Mouse (Mus musculus) liver, adult 2 months (tissue): ENCODE data around the gene Pcf11. TPM values are rescaled to one million over a fixed set of nuclear protein-coding genes. Genes with fewer than 3 reads are reported as not detected.

Experiments
- DNase-seq: peaks from one replicate; pipeline ENCODE4 v3.0.0-alpha.2; 2011; ENCODE audit warnings: low read depth, low spot score; ENCODE audit errors: extremely low read depth
- H3K27ac ChIP-seq: fragments of 200-500 bp; replicated peaks from 2 replicates; pipeline ENCODE4 v1.5.1; 2012; ENCODE audit warnings: low read depth, mild to moderate bottlenecking, control low read depth, inconsistent platforms, low read length; ENCODE audit not compliant: insufficient read depth
- H3K27me3 ChIP-seq: fragments of 200-500 bp; 2 replicates; pipeline ENCODE4 v1.6.1; 2012; ENCODE audit warnings: mild to moderate bottlenecking, moderate library complexity, low read length, inconsistent platforms; ENCODE audit not compliant: control insufficient read depth, insufficient read depth
- H3K36me3 ChIP-seq: fragments of 200-500 bp; 2 replicates; pipeline ENCODE4 v1.6.1; 2012; ENCODE audit warnings: low read length, inconsistent platforms; ENCODE audit not compliant: control insufficient read depth, insufficient read depth
- H3K4me1 ChIP-seq: fragments of 200-500 bp; 2 replicates; pipeline ENCODE4 v1.6.1; 2011; ENCODE audit warnings: low read length; ENCODE audit not compliant: control insufficient read depth, insufficient read depth
- H3K4me3 ChIP-seq: fragments of 200-500 bp; 2 replicates; pipeline ENCODE4 v1.5.1; 2011; ENCODE audit warnings: low read depth, mild to moderate bottlenecking, control low read depth, low read length, moderate library complexity; ENCODE audit not compliant: insufficient read depth
- H3K79me2 ChIP-seq: fragments of 200-500 bp; 2 replicates; pipeline ENCODE4 v1.6.1; 2012; ENCODE audit warnings: inconsistent platforms, mild to moderate bottlenecking, low read length, moderate library complexity; ENCODE audit not compliant: control insufficient read depth, insufficient read depth
- H3K9ac ChIP-seq: fragments of 200-500 bp; 2 replicates; pipeline ENCODE4 v1.6.1; 2012; ENCODE audit warnings: low read depth, mild to moderate bottlenecking, control low read depth, inconsistent platforms, low read length
- CTCF ChIP-seq: fragments of 200-500 bp; IDR thresholded peaks from 2 replicates; pipeline ENCODE4 v1.5.1; 2011; ENCODE audit warnings: low read depth, low read length, control low read depth
- POLR2A ChIP-seq: fragments of 200-500 bp; IDR thresholded peaks from 2 replicates; pipeline ENCODE4 v1.6.1; 2011; ENCODE audit warnings: low read length, control low read depth; ENCODE audit not compliant: insufficient read depth; ENCODE audit errors: extremely low read depth
- WGBS: fragments of 180-500 bp; shearing (Covaris S2); methylation state at CpG from one replicate; pipeline ENCODE4 v1.1.7; 2018; 5-methylcytosine and 5-hydroxymethylcytosine counted together
- polyA plus RNA-seq: library from polyadenylated mRNA; depleted of rRNA; stranded (reverse); fragments of >200 nt; gene quantifications from 2 replicates; pipeline ENCODE4 v1.2.3, GENCODE M21; 2012
- total RNA-seq: library from RNA; depleted of rRNA; stranded (reverse); fragments of >200 nt; gene quantifications from 2 replicates; pipeline ENCODE4 v1.2.3, GENCODE M21; 2014

Pcf11 gene
- total and polyA plus RNA-seq, 2 experiments: 7.6 to 23.7 TPM

DNA sequence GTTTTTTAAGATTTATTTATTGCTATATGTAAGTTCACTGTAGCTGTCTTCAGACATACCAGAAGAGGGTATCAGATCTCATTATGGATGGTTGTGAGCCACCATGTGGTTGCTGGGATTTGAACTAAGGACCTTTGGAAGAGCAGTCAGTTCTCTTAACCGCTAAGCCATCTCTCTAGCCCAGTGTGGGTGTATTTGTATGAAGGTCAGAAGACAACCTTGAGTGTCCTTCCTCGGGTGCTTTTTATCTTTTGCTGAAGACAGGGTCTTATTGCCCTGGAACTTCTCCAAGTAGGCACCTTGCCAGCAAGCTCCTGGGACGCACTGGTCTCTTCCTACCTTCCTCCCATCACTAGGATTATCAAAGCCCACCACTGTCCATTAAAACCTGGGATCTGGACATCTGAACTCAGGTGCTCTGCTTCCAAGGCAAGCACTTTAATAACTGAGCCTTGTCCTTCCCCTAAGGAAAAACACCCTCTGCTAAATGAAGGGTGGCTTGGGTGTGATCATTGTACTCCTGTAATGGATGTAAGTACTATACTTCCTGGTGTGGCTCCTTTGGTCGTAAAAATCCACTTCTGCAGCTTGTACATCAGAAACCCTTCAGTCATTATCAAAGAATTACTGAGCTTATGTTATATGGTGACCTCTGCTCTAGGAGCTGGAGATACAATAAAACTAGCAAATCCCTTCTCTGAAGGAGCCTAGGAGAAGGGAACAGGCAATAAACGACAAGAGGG is 18.0 kb upstream of the Pcf11 start:
- TF ChIP-seq POLR2A: no peak
- no peak for TF ChIP-seq CTCF
- no peaks in the 10 kb centered on the region for H3K4me1 ChIP-seq
- no peaks in the 10 kb centered on the region for H3K79me2 ChIP-seq
- no peak overlapping the region for H3K9ac ChIP-seq
- no peaks in the 10 kb centered on the region for H3K27me3 ChIP-seq
- H3K4me3 ChIP-seq: no peak overlapping the region
- DNase-seq: no peak
- no peak overlapping the region for H3K27ac ChIP-seq
- no peaks in the 10 kb centered on the region for H3K36me3 ChIP-seq
- 79% methylated on average over 5 of the region's 5 CpGs for WGBS

DNA sequence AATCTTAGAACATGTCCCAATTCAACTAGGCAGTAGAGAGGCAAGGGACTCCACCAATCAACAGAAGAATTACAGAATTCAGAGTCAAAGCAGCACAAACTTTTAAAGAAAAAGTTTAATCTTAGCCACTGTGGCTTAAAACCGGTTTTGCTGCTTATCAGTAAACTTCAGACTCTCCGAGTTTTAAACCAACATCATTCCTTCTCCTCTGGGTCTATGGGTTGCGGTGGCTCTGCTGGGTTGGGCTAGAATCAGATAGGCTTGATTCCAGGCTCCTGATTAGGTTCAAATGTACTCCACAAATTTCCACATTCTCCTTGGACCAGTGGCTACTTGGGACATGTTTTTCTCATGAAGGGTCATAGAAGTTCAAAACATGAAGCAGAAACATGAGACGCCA is 7.6 kb upstream of the Pcf11 start:
- Histone ChIP-seq H3K79me2 (no peaks in the 10 kb centered on the region), H3K27ac (no peak overlapping the region), H3K36me3 (no peaks in the 10 kb centered on the region), H3K4me1 (no peaks in the 10 kb centered on the region), H3K9ac (no peak overlapping the region), H3K4me3 (no peak overlapping the region), H3K27me3 (no peaks in the 10 kb centered on the region)
- WGBS: 68% methylated on average over 4 of the region's 4 CpGs
- TF ChIP-seq CTCF (no peak), POLR2A (no peak)
- DNase-seq: no peak

DNA sequence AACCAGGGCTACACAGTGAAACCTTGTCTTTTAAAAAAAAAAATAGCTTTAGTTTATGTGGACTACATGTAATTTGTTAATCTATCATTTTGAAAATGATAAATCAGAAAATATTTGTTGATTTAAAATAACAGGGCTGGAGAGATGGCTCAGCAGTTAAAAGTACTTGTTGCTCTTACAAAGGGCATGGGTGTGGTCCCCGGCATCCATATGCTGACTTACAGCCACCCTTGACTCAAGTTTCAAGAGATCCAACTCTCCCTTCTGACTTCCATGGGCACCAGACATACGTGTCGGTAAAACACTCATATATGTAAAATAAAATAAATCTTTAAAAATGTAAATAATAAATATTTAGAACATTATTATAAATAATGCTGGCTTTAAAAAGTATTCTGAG is 5.4 kb upstream of the Pcf11 start:
- Histone ChIP-seq H3K9ac (no peak overlapping the region), H3K4me3 (no peak overlapping the region), H3K36me3 (no peaks in the 10 kb centered on the region), H3K27ac (no peak overlapping the region), H3K4me1 (no peaks in the 10 kb centered on the region), H3K27me3 (no peaks in the 10 kb centered on the region), H3K79me2 (no peaks in the 10 kb centered on the region)
- TF ChIP-seq POLR2A (no peak), CTCF (no peak)
- WGBS: 95% methylated on average over 3 of the region's 3 CpGs
- no peak for DNase-seq

- peak overlapping the region; percentile 96 for H3K9ac ChIP-seq
- peak overlapping the region; percentile 82 for H3K27ac ChIP-seq
- WGBS: 2% methylated on average over 29 of the region's 29 CpGs
- TF ChIP-seq CTCF: no peak
- TF ChIP-seq POLR2A: 0 out of 2 replicates have a peak, but pooled peaks have one; percentile 10
- DNase-seq: peak; percentile 36
- peaks cover 20% of the 10 kb centered on the region for H3K79me2 ChIP-seq
- H3K4me3 ChIP-seq: peak overlapping the region; percentile 98
- no peaks in the 10 kb centered on the region for H3K27me3 ChIP-seq
- peaks cover 11% of the 10 kb centered on the region for H3K4me1 ChIP-seq
- H3K36me3 ChIP-seq: peaks cover 4% of the 10 kb centered on the region; the same call in 1 of the 2 replicates
Observed at GRCm38 (mm10) chr7:92668791-92669506, 785 bp downstream of the Pcf11 start.

DNA sequence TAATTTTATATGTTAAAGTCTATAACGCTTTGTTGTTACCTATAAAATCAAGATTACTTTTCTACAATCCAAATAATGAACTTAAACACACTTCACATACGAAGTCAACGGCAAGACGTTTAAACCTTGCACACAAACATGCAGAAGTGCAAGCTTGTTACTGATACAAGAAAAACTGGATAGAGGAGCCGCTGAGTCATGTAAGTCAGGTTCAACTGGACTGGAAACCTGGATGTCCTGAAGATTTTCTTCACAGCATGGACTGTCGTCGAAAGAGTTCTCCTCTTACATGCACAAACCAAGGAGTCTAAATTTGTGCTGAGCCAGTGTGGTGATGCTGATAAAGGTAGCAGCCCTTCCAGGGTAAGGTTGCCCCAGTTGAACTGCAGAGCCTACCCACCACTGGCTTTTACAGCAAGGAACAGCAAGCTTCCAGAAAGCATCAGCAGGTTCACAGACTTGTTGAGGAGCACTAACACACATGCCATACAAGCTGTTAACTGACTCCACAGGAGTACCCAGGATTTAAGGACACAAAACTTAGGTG is 3.4 kb downstream of the Pcf11 start:
- H3K4me1 ChIP-seq: peaks cover 11% of the 10 kb centered on the region
- H3K4me3 ChIP-seq: no peak overlapping the region
- no peak for TF ChIP-seq POLR2A
- TF ChIP-seq CTCF: no peak
- H3K27ac ChIP-seq: no peak overlapping the region
- H3K9ac ChIP-seq: no peak overlapping the region
- peaks cover 20% of the 10 kb centered on the region for H3K79me2 ChIP-seq
- WGBS: 76% methylated on average over 7 of the region's 7 CpGs
- H3K36me3 ChIP-seq: peaks cover 16% of the 10 kb centered on the region
- no peak for DNase-seq
- H3K27me3 ChIP-seq: no peaks in the 10 kb centered on the region

- H3K36me3 ChIP-seq: peaks cover 62% of the 10 kb centered on the region
Observed at GRCm38 (mm10) chr7:92658050-92658449, 11.7 kb downstream of the Pcf11 start.

More at GRCm38 (mm10) chr7:92658050-92658449, 11.7 kb downstream of the Pcf11 start:
- Histone ChIP-seq H3K27me3 (no peaks in the 10 kb centered on the region), H3K9ac (no peak overlapping the region), H3K4me1 (peaks cover 3% of the 10 kb centered on the region; the same call in 1 of the 2 replicates), H3K4me3 (no peak overlapping the region), H3K27ac (no peak overlapping the region), H3K79me2 (peaks cover 16% of the 10 kb centered on the region; the same call in 1 of the 2 replicates)
- no peak for DNase-seq
- no peak for TF ChIP-seq CTCF
- no peak for TF ChIP-seq POLR2A
- WGBS: 97% methylated on average over 5 of the region's 5 CpGs
